Mouse (Mus musculus): ENCODE measurements at regions not wholly inside any gene's neighbourhood (a gene's known extent, or its start where the extent isn't known, plus 50 kb on each side); places are given as distances from the start of the nearest gene placed in this dataset.

DNA sequence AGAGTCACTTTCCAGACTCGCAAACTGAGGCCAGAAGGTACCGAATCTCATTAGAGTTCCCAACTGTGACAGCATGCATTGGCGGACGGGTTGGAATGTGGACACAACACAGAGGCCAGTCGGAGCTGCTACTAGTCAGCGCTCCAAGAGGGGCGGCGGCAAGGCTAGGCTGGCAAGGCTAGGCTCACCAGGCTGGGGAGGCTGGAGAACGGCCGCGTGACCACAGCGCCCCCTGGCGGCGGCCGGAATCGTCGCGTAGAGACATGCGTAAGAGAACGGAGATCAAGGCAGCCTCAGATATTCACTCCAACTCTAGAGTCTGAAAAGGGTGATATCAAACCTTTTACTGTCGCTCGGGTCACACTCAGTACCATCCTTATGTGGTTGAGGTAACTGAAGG is 72.8 kb upstream of the Cdh5 start:
- ATAC-seq = peak; percentile 89
- WGBS = 2% methylated on average over 22 of the region's 22 CpGs
- Histone ChIP-seq H3K9me3 (replicated peaks; ENCODE audit: control insufficient read depth, low read length, poor library complexity, severe bottlenecking) (no peaks in the 10 kb centered on the region; the same call in 1 of the 2 replicates), H3K9ac (ENCODE audit: low read depth, low read length) (no peak overlapping the region), H3K27ac (ENCODE audit: low read length) (no peak overlapping the region), H3K4me3 (ENCODE audit: low read depth, low read length) (no peak overlapping the region), H3K4me2 (ENCODE audit: low read length) (peak overlapping the region; percentile 41), H3K27me3 (ENCODE audit: control insufficient read depth, insufficient read depth, low read depth, low read length) (no peaks in the 10 kb centered on the region), H3K36me3 (ENCODE audit: control insufficient read depth, insufficient read depth, low read length) (no peaks in the 10 kb centered on the region), H3K4me1 (ENCODE audit: control insufficient read depth, insufficient read depth, low read length) (no peaks in the 10 kb centered on the region)

DNA sequence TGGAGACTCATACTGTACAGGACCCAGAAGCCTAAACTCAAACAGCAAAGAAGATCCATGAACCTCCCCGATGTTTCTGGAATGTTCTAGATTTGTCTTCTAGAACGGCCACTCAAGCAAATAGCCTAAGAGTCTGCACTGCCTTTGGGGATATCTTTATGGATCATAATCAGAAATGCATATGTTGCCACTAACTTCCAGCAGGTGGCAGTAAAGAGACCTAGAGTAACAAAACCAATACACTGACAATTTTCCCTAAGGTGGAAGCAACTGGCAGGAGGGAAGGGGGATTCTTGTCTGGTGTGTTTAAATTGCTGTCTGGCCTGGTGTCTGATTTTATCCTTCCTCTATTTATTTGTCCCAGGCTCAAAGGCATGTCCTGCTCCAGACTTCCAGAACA is 69.2 kb upstream of the Cdh5 start:
- Histone ChIP-seq H3K4me3 (ENCODE audit: low read depth, low read length) (no peak overlapping the region), H3K4me1 (ENCODE audit: control insufficient read depth, insufficient read depth, low read length) (no peaks in the 10 kb centered on the region), H3K9ac (ENCODE audit: low read depth, low read length) (no peak overlapping the region), H3K9me3 (replicated peaks; ENCODE audit: control insufficient read depth, low read length, poor library complexity, severe bottlenecking) (peaks cover 4% of the 10 kb centered on the region; the same call in 1 of the 2 replicates), H3K27me3 (ENCODE audit: control insufficient read depth, insufficient read depth, low read depth, low read length) (no peaks in the 10 kb centered on the region; the same call in 1 of the 2 replicates), H3K4me2 (ENCODE audit: low read length) (no peak overlapping the region), H3K27ac (ENCODE audit: low read length) (no peak overlapping the region), H3K36me3 (ENCODE audit: control insufficient read depth, insufficient read depth, low read length) (no peaks in the 10 kb centered on the region)
- WGBS = 94% methylated on average over 2 of the region's 2 CpGs
- ATAC-seq = no peak

DNA sequence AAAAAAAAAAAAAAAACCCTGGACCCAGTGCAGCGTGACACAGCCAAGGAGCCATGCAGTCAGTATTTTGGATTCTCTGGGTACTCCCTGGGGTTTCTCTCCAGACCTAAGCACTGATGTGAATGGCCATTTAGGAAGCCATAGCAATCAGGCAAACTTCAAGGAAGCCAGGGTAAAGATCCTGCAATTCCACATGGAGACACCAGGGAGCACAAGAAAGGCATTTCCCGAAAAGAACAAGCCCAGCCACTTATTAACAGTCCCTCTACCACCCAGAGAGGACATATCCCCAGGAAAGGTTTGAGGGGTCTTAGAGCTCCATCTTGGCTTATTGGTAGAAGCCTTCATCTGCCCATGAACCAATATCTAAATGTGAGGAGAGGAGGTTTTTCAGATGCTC is 68.3 kb upstream of the Cdh5 start:
- WGBS = 36% methylated on average over 2 of the region's 2 CpGs
- no peak for ATAC-seq
- Histone ChIP-seq H3K4me3 (ENCODE audit: low read depth, low read length) (no peak overlapping the region), H3K27me3 (ENCODE audit: control insufficient read depth, insufficient read depth, low read depth, low read length) (no peaks in the 10 kb centered on the region; the same call in 1 of the 2 replicates), H3K27ac (ENCODE audit: low read length) (no peak overlapping the region), H3K4me2 (ENCODE audit: low read length) (no peak overlapping the region), H3K36me3 (ENCODE audit: control insufficient read depth, insufficient read depth, low read length) (no peaks in the 10 kb centered on the region), H3K9ac (ENCODE audit: low read depth, low read length) (no peak overlapping the region), H3K9me3 (replicated peaks; ENCODE audit: control insufficient read depth, low read length, poor library complexity, severe bottlenecking) (peaks cover 4% of the 10 kb centered on the region; the same call in 1 of the 2 replicates), H3K4me1 (ENCODE audit: control insufficient read depth, insufficient read depth, low read length) (no peaks in the 10 kb centered on the region)

DNA sequence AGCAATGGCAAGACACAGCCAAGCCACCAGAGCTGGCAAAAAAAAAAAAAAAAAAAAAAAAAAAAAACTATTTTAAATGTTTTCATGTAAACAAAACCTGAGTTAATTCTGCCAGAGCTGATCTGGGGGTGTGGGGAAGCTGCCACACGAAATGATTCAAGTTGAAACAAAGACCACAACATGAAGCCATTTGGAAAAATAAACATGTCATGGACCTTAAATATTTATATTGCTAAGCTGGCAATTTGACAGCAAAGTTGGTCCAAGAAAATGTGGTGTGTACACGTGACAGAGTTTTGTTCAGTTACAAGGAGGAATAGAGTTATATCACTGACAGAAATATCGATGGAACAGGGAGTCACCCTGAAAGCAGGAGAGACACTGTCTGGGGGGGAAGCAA is 67.1 kb upstream of the Cdh5 start:
- no peaks in the 10 kb centered on the region; the same call in 1 of the 2 replicates for H3K27me3 ChIP-seq (ENCODE audit: control insufficient read depth, insufficient read depth, low read depth, low read length)
- no peak overlapping the region for H3K9ac ChIP-seq (ENCODE audit: low read depth, low read length)
- ATAC-seq = no peak
- H3K36me3 ChIP-seq (ENCODE audit: control insufficient read depth, insufficient read depth, low read length) = no peaks in the 10 kb centered on the region
- H3K4me1 ChIP-seq (ENCODE audit: control insufficient read depth, insufficient read depth, low read length) = no peaks in the 10 kb centered on the region; the same call in 1 of the 2 replicates
- H3K27ac ChIP-seq (ENCODE audit: low read length) = no peak overlapping the region
- H3K4me3 ChIP-seq (ENCODE audit: low read depth, low read length) = no peak overlapping the region
- peaks cover 4% of the 10 kb centered on the region; the same call in 1 of the 2 replicates for H3K9me3 ChIP-seq (replicated peaks; ENCODE audit: control insufficient read depth, low read length, poor library complexity, severe bottlenecking)
- WGBS = 75% methylated on average over 3 of the region's 3 CpGs
- no peak overlapping the region for H3K4me2 ChIP-seq (ENCODE audit: low read length)

DNA sequence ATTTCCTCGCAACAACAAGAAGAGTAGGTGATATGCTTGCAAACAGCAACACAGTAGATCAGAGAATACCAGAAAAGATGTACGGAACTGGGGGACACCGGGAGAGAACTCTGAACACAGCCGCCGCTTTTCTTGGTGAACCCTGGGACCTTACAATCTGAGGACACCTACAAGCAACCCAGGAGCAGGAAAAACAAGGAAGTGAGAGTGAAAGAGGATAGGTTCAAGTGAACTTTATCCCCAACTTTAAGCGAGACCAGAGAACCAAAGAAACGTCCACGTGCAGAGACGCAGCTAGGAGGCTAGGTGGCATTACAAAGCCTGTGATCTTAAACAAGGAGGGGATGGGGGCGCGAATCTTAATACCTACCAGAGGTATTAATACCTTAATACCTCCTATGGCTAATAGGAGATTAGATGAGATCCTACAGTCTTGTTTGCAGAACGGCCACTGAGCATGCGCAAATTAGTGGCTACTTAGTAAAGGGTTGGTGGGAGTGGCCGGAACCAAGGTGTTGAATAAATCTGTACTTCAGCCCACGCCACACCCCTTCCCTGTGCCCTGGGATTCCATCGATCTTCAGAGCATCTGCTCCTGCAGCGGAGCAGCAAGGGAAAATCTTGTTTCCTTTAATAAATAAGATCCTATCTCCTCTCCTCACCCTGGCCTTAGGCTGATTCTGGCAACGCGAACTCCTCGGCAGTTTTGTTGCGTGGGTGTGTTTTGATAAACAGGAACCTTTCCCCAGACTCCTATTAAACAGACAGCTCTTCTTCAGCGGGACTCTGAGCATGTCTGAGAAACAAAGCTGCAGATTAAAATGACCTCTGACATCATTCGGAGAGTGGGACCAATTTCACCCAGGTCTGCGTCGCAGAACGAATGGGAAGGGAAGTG is 64.6 kb upstream of the Cdh5 start:
- Histone ChIP-seq H3K9ac (ENCODE audit: low read depth, low read length) (no peak overlapping the region), H3K9me3 (replicated peaks; ENCODE audit: control insufficient read depth, low read length, poor library complexity, severe bottlenecking) (0 out of 2 replicates have a peak, but pooled peaks cover 4% of the 10 kb centered on the region), H3K27me3 (ENCODE audit: control insufficient read depth, insufficient read depth, low read depth, low read length) (no peaks in the 10 kb centered on the region; the same call in 1 of the 2 replicates), H3K4me1 (ENCODE audit: control insufficient read depth, insufficient read depth, low read length) (no peaks in the 10 kb centered on the region; the same call in 1 of the 2 replicates), H3K36me3 (ENCODE audit: control insufficient read depth, insufficient read depth, low read length) (no peaks in the 10 kb centered on the region), H3K27ac (ENCODE audit: low read length) (no peak overlapping the region), H3K4me3 (ENCODE audit: low read depth, low read length) (no peak overlapping the region), H3K4me2 (ENCODE audit: low read length) (no peak overlapping the region)
- ATAC-seq = no peak
- 81% methylated on average over 26 of the region's 26 CpGs for WGBS

DNA sequence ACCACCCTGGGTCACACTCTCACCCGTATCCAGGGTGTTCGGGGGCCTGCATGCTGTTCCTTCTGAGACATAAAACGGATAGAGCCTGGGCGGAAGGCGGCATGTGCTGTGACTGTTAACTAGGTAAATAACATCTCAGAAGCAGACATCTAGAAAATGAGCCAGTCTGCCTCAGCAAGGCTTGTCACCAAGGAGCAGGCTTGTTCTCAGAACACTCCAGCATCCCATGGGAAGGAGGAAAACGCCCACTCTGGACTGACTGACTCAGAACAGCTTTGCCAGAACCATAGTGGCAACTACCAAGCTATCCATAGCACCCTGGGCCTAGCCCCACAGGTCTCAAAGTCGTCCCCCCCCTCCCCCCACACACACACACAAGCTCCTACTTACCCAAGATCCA is 63.8 kb upstream of the Cdh5 start:
- Histone ChIP-seq H3K4me2 (ENCODE audit: low read length) (no peak overlapping the region), H3K27me3 (ENCODE audit: control insufficient read depth, insufficient read depth, low read depth, low read length) (no peaks in the 10 kb centered on the region; the same call in 1 of the 2 replicates), H3K4me3 (ENCODE audit: low read depth, low read length) (no peak overlapping the region), H3K4me1 (ENCODE audit: control insufficient read depth, insufficient read depth, low read length) (no peaks in the 10 kb centered on the region; the same call in 1 of the 2 replicates), H3K9ac (ENCODE audit: low read depth, low read length) (no peak overlapping the region), H3K27ac (ENCODE audit: low read length) (no peak overlapping the region), H3K36me3 (ENCODE audit: control insufficient read depth, insufficient read depth, low read length) (no peaks in the 10 kb centered on the region), H3K9me3 (replicated peaks; ENCODE audit: control insufficient read depth, low read length, poor library complexity, severe bottlenecking) (0 out of 2 replicates have a peak, but pooled peaks cover 4% of the 10 kb centered on the region)
- WGBS = 76% methylated on average over 7 of the region's 7 CpGs
- no peak for ATAC-seq

DNA sequence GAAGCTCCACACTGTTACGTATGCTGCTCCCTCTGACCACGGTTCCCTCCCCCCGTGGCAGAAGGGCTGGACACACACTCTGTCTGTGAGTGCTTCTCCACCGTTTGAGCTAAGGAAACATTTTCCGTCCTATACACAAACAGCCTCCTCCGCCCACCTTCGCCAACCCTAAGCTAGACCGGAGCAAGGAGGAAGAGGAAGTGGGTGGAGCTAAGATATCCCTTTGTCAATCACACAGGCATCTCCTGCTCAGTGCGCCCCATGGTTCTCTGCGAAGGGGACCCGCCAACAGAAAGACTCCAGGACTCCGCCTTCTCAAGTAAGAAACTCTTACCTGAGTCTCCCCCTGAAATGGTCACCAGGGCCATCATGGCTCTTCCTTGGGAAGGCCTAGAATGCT is 61.9 kb upstream of the Cdh5 start:
- Histone ChIP-seq H3K4me2 (ENCODE audit: low read length) (no peak overlapping the region), H3K27me3 (ENCODE audit: control insufficient read depth, insufficient read depth, low read depth, low read length) (no peaks in the 10 kb centered on the region; the same call in 1 of the 2 replicates), H3K9ac (ENCODE audit: low read depth, low read length) (no peak overlapping the region), H3K4me3 (ENCODE audit: low read depth, low read length) (no peak overlapping the region), H3K4me1 (ENCODE audit: control insufficient read depth, insufficient read depth, low read length) (no peaks in the 10 kb centered on the region; the same call in 1 of the 2 replicates), H3K9me3 (replicated peaks; ENCODE audit: control insufficient read depth, low read length, poor library complexity, severe bottlenecking) (no peaks in the 10 kb centered on the region), H3K27ac (ENCODE audit: low read length) (no peak overlapping the region), H3K36me3 (ENCODE audit: control insufficient read depth, insufficient read depth, low read length) (no peaks in the 10 kb centered on the region)
- ATAC-seq = no peak
- WGBS = 94% methylated on average over 12 of the region's 12 CpGs

DNA sequence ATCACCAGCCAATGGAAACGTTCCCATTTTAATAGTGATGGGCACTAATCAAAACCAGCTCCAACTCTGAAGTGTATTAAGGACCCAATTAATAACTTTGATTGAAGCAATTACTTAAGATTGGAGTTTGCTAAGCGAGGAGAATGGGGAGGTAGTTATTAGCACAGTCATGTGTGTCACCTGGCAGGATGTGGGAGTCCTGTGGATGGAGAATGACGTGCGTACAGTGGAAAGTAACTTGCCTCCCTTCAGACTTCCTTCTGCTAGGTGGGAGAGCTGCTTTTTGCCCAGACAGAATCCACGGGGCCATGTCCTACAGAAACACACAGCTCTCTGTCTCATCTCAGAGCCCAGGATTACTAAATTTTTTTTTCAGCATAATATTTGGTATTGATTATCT is 59.9 kb upstream of the Cdh5 start:
- no peaks in the 10 kb centered on the region for H3K9me3 ChIP-seq (replicated peaks; ENCODE audit: control insufficient read depth, low read length, poor library complexity, severe bottlenecking)

DNA sequence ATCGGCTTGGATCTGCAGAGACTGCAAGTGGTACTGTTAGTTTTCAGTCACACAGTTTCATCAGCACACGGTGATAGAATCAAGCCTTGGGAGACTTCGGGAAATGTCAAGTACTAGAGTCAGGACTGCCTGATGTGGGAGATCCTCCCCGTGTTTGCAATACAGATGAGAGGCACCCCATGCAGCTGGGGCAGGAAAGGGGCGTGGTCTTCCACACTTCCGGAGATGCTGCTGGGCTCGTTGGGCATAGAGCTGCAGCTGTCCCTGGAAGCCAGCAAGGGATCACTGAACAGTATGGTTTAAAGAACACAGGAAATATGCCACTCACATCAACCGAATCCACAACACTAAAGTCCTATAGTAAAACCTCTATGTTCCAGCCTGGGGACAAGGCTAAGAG is 59.0 kb upstream of the Cdh5 start:
- no peak overlapping the region for H3K27ac ChIP-seq (ENCODE audit: low read length)
- H3K9ac ChIP-seq (ENCODE audit: low read depth, low read length) = no peak overlapping the region
- H3K4me2 ChIP-seq (ENCODE audit: low read length) = no peak overlapping the region
- no peaks in the 10 kb centered on the region for H3K36me3 ChIP-seq (ENCODE audit: control insufficient read depth, insufficient read depth, low read length)
- H3K27me3 ChIP-seq (ENCODE audit: control insufficient read depth, insufficient read depth, low read depth, low read length) = no peaks in the 10 kb centered on the region
- no peaks in the 10 kb centered on the region for H3K9me3 ChIP-seq (replicated peaks; ENCODE audit: control insufficient read depth, low read length, poor library complexity, severe bottlenecking)
- no peaks in the 10 kb centered on the region; the same call in 1 of the 2 replicates for H3K4me1 ChIP-seq (ENCODE audit: control insufficient read depth, insufficient read depth, low read length)
- no peak overlapping the region for H3K4me3 ChIP-seq (ENCODE audit: low read depth, low read length)
- no peak for ATAC-seq
- 39% methylated on average over 8 of the region's 8 CpGs for WGBS

More for the DNA sequence above, 59.9 kb upstream of the Cdh5 start:
- H3K36me3 ChIP-seq (ENCODE audit: control insufficient read depth, insufficient read depth, low read length) = no peaks in the 10 kb centered on the region
- H3K27me3 ChIP-seq (ENCODE audit: control insufficient read depth, insufficient read depth, low read depth, low read length) = no peaks in the 10 kb centered on the region
- H3K27ac ChIP-seq (ENCODE audit: low read length) = no peak overlapping the region
- H3K9ac ChIP-seq (ENCODE audit: low read depth, low read length) = no peak overlapping the region
- no peak overlapping the region for H3K4me2 ChIP-seq (ENCODE audit: low read length)
- 80% methylated on average over 5 of the region's 5 CpGs for WGBS
- no peaks in the 10 kb centered on the region; the same call in 1 of the 2 replicates for H3K4me1 ChIP-seq (ENCODE audit: control insufficient read depth, insufficient read depth, low read length)
- no peak overlapping the region for H3K4me3 ChIP-seq (ENCODE audit: low read depth, low read length)
- no peak for ATAC-seq
